Mouse (Mus musculus) midbrain, embryonic 10.5 days (tissue): ENCODE results near the gene Marveld1. TPM values are rescaled to one million over a fixed set of nuclear protein-coding genes. Genes with fewer than 3 reads are reported as not detected.
A peak's percentile ranks its signal among the peaks of the same experiment; 100 is the strongest.

Experiments
- DNase-seq: peaks from one replicate; pipeline ENCODE4 v3.0.0-alpha.2; 2017; ENCODE audit warnings: low spot score
- H3K27ac ChIP-seq: fragments of 300-500 bp; sonication (generic); replicated peaks from 2 replicates; pipeline ENCODE4 v1.5.1; 2016; ENCODE audit warnings: mild to moderate bottlenecking
- H3K27me3 ChIP-seq: fragments of 300-500 bp; sonication (generic); 2 replicates; pipeline ENCODE4 v1.6.1; 2016; ENCODE audit warnings: low read depth, mild to moderate bottlenecking; ENCODE audit not compliant: poor library complexity, severe bottlenecking
- H3K36me3 ChIP-seq: fragments of 300-500 bp; sonication (generic); 2 replicates; pipeline ENCODE4 v1.6.1; 2016; ENCODE audit warnings: mild to moderate bottlenecking, moderate library complexity
- H3K4me1 ChIP-seq: fragments of 300-500 bp; sonication (generic); 2 replicates; pipeline ENCODE4 v1.6.1; 2016
- H3K4me3 ChIP-seq: fragments of 300-500 bp; sonication (generic); 2 replicates; pipeline ENCODE4 v1.5.1; 2016; ENCODE audit warnings: mild to moderate bottlenecking, moderate library complexity
- H3K9me3 ChIP-seq: fragments of 300-500 bp; sonication (generic); replicated peaks from 2 replicates; pipeline ENCODE4 v1.6.1; 2016; ENCODE audit warnings: mild to moderate bottlenecking
- WGBS: fragments of 180-500 bp; shearing (Covaris S2); methylation state at CpG from one replicate; pipeline ENCODE4 v1.1.7; 2016; 5-methylcytosine and 5-hydroxymethylcytosine counted together
- polyA plus RNA-seq: library from polyadenylated mRNA; unstranded; fragments of >200 nt; fragmentation: Nextera tagmentation; extraction: Ambion mirVana; gene quantifications from 2 replicates; pipeline ENCODE4 v1.2.1, GENCODE M21; 2016

Marveld1 gene
- polyA plus RNA-seq, 1 experiment from 2014 or later: 3.6 TPM

GRCm38 (mm10) chr19:42128787-42129508 is 18.3 kb upstream of the Marveld1 start, which contains the start of gene Avpi1:
TSS of gene Avpi1 (minus strand) at chr19:42129059.
- H3K9me3 ChIP-seq: no peaks in the 10 kb centered on the region
- H3K36me3 ChIP-seq: peaks cover 12% of the 10 kb centered on the region
- peak within 1 kb of the TSS; percentile 88 for H3K27ac ChIP-seq
- peak within 1 kb of the TSS; percentile 75 for H3K4me3 ChIP-seq
- WGBS: under 1% methylated on average over 54 of the region's 54 CpGs
- H3K27me3 ChIP-seq: peaks cover 30% of the 10 kb centered on the region
- DNase-seq: peak; percentile 97
- peaks cover 28% of the 10 kb centered on the region for H3K4me1 ChIP-seq

GRCm38 (mm10) chr19:42129509-42130293 is 17.5 kb upstream of the Marveld1 start:
- H3K27ac ChIP-seq: peak overlapping the region; percentile 88
- H3K4me1 ChIP-seq: peaks cover 28% of the 10 kb centered on the region
- peaks cover 5% of the 10 kb centered on the region for H3K36me3 ChIP-seq
- peak overlapping the region; percentile 75 for H3K4me3 ChIP-seq
- no peaks in the 10 kb centered on the region for H3K9me3 ChIP-seq
- DNase-seq: no peak
- WGBS: 37% methylated on average over 14 of the region's 14 CpGs
- peaks cover 30% of the 10 kb centered on the region for H3K27me3 ChIP-seq

DNA sequence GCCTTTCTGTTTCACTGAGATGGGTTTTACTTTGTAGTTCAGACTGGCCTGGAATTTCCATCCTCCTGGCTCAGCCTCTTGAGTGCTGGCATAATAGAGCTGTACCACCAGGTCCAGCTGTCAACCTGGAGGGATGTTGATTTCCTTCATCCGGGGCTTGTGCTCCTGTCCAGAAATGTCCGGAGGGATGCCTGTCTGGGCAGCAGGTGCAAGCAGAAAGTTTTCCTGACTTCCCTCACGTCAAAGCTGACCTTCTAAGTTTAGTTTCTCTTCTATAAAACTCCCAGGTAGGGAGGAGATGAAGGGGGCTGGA is 16.9 kb upstream of the Marveld1 start:
- Histone ChIP-seq H3K27ac (no peak overlapping the region), H3K27me3 (peaks cover 30% of the 10 kb centered on the region), H3K4me3 (no peak overlapping the region), H3K36me3 (no peaks in the 10 kb centered on the region), H3K4me1 (peaks cover 28% of the 10 kb centered on the region), H3K9me3 (no peaks in the 10 kb centered on the region)
- WGBS: 75% methylated on average over 3 of the region's 3 CpGs
- no peak for DNase-seq

DNA sequence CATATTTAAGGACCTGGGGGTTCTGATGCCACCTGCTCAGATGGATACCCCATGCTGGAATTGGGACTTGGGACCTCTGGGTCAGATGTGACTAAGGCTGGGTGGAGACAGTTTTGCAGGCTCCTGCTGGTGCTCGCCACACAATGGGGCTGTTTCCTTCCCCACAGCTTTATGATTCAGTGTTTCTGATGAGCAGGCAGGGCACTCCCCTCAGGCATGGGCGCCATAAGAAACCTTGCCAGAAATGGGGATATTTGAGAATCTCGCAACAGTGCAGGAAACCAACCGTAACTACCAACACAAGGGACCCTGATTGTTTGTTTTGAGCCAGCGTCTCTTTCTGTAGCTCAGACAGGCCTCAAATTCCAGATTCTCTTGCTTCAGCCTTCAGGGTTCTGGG is 16.1 kb upstream of the Marveld1 start:
- Histone ChIP-seq H3K27me3 (peaks cover 30% of the 10 kb centered on the region), H3K4me3 (no peak overlapping the region), H3K9me3 (no peaks in the 10 kb centered on the region), H3K4me1 (peaks cover 35% of the 10 kb centered on the region), H3K27ac (no peak overlapping the region), H3K36me3 (no peaks in the 10 kb centered on the region)
- WGBS: 81% methylated on average over 5 of the region's 5 CpGs
- no peak for DNase-seq

GRCm38 (mm10) chr19:42135070-42135469 is 12.1 kb upstream of the Marveld1 start:
- peaks cover 15% of the 10 kb centered on the region for H3K4me1 ChIP-seq
- DNase-seq: no peak
- no peak overlapping the region for H3K4me3 ChIP-seq
- no peaks in the 10 kb centered on the region for H3K9me3 ChIP-seq
- H3K36me3 ChIP-seq: no peaks in the 10 kb centered on the region
- peaks cover 5% of the 10 kb centered on the region for H3K27me3 ChIP-seq
- no peak overlapping the region for H3K27ac ChIP-seq

- H3K4me1 ChIP-seq: peaks cover 8% of the 10 kb centered on the region
- no peaks in the 10 kb centered on the region for H3K9me3 ChIP-seq
- no peaks in the 10 kb centered on the region for H3K27me3 ChIP-seq
- no peak overlapping the region for H3K4me3 ChIP-seq
- WGBS: 24% methylated on average over 5 of the region's 5 CpGs
- DNase-seq: no peak
- H3K27ac ChIP-seq: no peak overlapping the region
- H3K36me3 ChIP-seq: no peaks in the 10 kb centered on the region
These were observed 11.1 kb upstream of the Marveld1 start for GRCm38 (mm10) chr19:42136126-42136525.

DNA sequence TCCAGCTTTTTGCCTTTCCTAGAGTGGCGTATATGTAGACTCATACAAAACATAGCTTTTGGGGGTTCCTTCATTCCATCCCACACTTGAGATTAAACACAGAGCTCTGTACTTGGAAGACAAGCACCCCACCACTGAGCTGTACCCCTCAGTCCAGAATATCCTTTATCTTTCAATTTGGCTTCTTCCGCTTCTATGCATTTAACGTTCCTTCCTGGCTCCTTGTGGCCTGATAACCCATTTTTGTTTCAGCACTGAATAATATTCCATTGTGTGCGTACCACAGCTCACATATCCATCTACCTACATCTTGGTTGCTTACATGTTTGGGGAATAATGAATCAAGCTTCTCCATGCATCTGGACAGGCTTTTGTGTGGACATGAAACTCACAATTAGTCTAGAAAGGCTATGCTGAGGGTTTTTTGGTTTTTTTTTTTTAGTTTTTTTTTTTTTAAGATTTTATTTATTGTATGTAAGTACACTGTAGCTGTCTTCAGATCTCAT is 10.0 kb upstream of the Marveld1 start:
- 93% methylated on average over 4 of the region's 4 CpGs for WGBS
- H3K36me3 ChIP-seq: no peaks in the 10 kb centered on the region
- H3K9me3 ChIP-seq: no peaks in the 10 kb centered on the region

DNA sequence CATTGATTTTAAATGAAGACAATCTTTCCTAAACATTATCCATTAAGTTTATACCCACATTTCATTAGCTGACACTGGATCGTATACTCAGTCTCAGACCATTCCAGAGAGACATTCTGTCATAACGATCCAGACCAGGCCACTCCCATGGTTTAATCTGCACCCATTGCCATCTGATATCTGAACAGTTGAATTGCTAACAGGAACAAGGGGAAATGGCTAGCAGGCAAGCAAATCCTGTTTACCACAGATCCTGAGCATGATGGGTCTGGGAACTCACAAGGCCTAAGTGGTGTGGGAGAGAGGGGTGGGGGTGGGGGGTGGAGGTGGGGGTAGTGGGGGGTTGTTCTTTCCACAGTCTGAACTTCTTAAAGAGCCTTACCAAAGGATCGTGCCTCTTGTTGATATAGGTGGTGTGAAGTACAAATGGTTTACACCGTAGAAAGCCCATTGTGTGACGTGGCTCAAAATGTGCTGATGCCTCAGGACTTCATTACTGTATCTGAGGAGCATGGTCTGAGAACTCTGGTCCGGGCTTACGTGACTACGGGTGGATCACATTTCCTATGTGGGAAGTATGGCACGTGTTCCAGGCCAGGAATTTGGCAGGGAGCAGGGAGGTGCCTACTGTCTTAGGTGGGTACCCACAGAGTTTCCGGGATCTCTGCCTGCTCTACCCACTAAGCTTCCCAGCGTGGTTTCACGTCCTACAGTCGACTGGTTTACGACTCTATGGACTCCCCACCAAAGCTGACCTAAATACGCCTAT is 8.5 kb upstream of the Marveld1 start:
- WGBS: 92% methylated on average over 15 of the region's 15 CpGs
- Histone ChIP-seq H3K4me1 (peaks cover 8% of the 10 kb centered on the region), H3K4me3 (no peak overlapping the region), H3K27ac (no peak overlapping the region), H3K27me3 (no peaks in the 10 kb centered on the region), H3K9me3 (no peaks in the 10 kb centered on the region), H3K36me3 (no peaks in the 10 kb centered on the region)
- no peak for DNase-seq

More for the DNA sequence above, 10.0 kb upstream of the Marveld1 start:
- Histone ChIP-seq H3K4me1 (peaks cover 8% of the 10 kb centered on the region), H3K4me3 (no peak overlapping the region), H3K27ac (no peak overlapping the region), H3K27me3 (no peaks in the 10 kb centered on the region)
- DNase-seq: no peak

- DNase-seq: no peak
- WGBS: 88% methylated on average over 5 of the region's 5 CpGs
- no peaks in the 10 kb centered on the region for H3K36me3 ChIP-seq
These were observed 7.3 kb upstream of the Marveld1 start for GRCm38 (mm10) chr19:42139724-42140517.

GRCm38 (mm10) chr19:42141998-42142397 is 5.2 kb upstream of the Marveld1 start:
- 77% methylated on average over 3 of the region's 3 CpGs for WGBS
- Histone ChIP-seq H3K4me3 (no peak overlapping the region), H3K27me3 (peaks cover 23% of the 10 kb centered on the region), H3K27ac (no peak overlapping the region), H3K36me3 (no peaks in the 10 kb centered on the region), H3K4me1 (peaks cover 1% of the 10 kb centered on the region), H3K9me3 (no peaks in the 10 kb centered on the region)
- DNase-seq: no peak

More at GRCm38 (mm10) chr19:42139724-42140517, 7.3 kb upstream of the Marveld1 start:
- Histone ChIP-seq H3K4me3 (no peak overlapping the region), H3K27me3 (peaks cover 2% of the 10 kb centered on the region), H3K4me1 (peaks cover 8% of the 10 kb centered on the region), H3K9me3 (no peaks in the 10 kb centered on the region), H3K27ac (no peak overlapping the region)

DNA sequence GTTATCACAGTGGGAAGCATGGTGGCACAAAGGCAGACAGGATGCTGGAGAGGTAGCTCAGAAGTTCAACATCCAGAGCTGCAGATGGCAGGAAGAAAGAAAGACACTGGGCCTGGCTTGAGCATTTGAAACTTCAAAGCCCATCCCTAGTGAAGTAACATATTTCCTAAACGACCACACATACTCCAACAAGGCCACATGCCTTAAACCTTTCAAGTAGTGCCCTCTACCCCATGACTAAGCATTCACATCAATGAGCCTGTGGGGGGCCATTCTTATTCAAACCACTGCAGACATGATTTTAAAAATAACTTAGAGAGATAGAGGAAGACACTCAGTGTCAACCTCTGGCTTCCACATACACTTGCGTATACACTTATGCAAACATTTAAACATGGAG is 4.4 kb upstream of the Marveld1 start:
- no peak for DNase-seq
- Histone ChIP-seq H3K27ac (no peak overlapping the region), H3K4me3 (no peak overlapping the region), H3K36me3 (no peaks in the 10 kb centered on the region), H3K9me3 (no peaks in the 10 kb centered on the region), H3K27me3 (peaks cover 27% of the 10 kb centered on the region), H3K4me1 (peaks cover 7% of the 10 kb centered on the region)
- WGBS: 88% methylated on average over 2 of the region's 2 CpGs

- WGBS: 62% methylated on average over 6 of the region's 6 CpGs
- Histone ChIP-seq H3K27ac (no peak overlapping the region), H3K36me3 (no peaks in the 10 kb centered on the region), H3K27me3 (peaks cover 40% of the 10 kb centered on the region), H3K9me3 (no peaks in the 10 kb centered on the region), H3K4me3 (no peak overlapping the region), H3K4me1 (peaks cover 21% of the 10 kb centered on the region)
- no peak for DNase-seq
These were observed 3.1 kb upstream of the Marveld1 start for GRCm38 (mm10) chr19:42144067-42144466.
